Mouse (Mus musculus): Measurements from ENCODE around the gene Krtap19-9b. TPM values are rescaled to one million over a fixed set of nuclear protein-coding genes. Genes with fewer than 3 reads are reported as not detected.

The Krtap19-9b gene
- not detected in 2 replicates for polyA plus RNA-seq (2015; fragmentation: Nextera tagmentation; extraction: Ambion mirVana)

- no peak for ATAC-seq
- Histone ChIP-seq H3K9ac (no peak within 1 kb of the TSS), H3K4me2 (no peak within 1 kb of the TSS), H3K4me3 (no peak within 1 kb of the TSS), H3K27me3 (no peaks in the 10 kb centered on the region), H3K36me3 (ENCODE audit: poor library complexity, severe bottlenecking) (no peaks in the 10 kb centered on the region), H3K9me3 (replicated peaks) (no peaks in the 10 kb centered on the region), H3K27ac (no peak within 1 kb of the TSS), H3K4me1 (no peaks in the 10 kb centered on the region)
- 89% methylated on average over 3 of the region's 3 CpGs for WGBS
These were observed at the start of gene Krtap19-9b for GRCm38 (mm10) chr16:88932165-88932564. TSS of gene Krtap19-9b (minus strand) at chr16:88932265.

GRCm38 (mm10) chr16:88962773-88963172 is 30.7 kb upstream of the Krtap19-9b start, which contains the start of gene Krtap16-3:
TSS of gene Krtap16-3 (minus strand) at chr16:88962873.
- no peak within 1 kb of the TSS for H3K4me3 ChIP-seq
- no peaks in the 10 kb centered on the region for H3K9me3 ChIP-seq (replicated peaks)
- H3K36me3 ChIP-seq (ENCODE audit: poor library complexity, severe bottlenecking), result no peaks in the 10 kb centered on the region
- no peaks in the 10 kb centered on the region for H3K4me1 ChIP-seq
- H3K9ac ChIP-seq, result no peak within 1 kb of the TSS
- H3K27me3 ChIP-seq, result no peaks in the 10 kb centered on the region
- WGBS, result 66% methylated on average over 7 of the region's 7 CpGs
- H3K4me2 ChIP-seq, result no peak within 1 kb of the TSS
- no peak within 1 kb of the TSS for H3K27ac ChIP-seq
- ATAC-seq, result peak; percentile 33; the same call in 1 of the 2 replicates

- H3K9ac ChIP-seq, result no peak overlapping the region
- H3K27me3 ChIP-seq, result no peaks in the 10 kb centered on the region
- no peak overlapping the region for H3K4me2 ChIP-seq
- H3K4me3 ChIP-seq, result no peak overlapping the region
- H3K36me3 ChIP-seq (ENCODE audit: poor library complexity, severe bottlenecking), result no peaks in the 10 kb centered on the region
- no peaks in the 10 kb centered on the region for H3K9me3 ChIP-seq (replicated peaks)
- H3K4me1 ChIP-seq, result no peaks in the 10 kb centered on the region
- 0 out of 2 replicates have a peak, but pooled peaks have one; percentile 45 for ATAC-seq
- H3K27ac ChIP-seq, result no peak overlapping the region
- WGBS, result 76% methylated on average over 6 of the region's 6 CpGs
These were observed 9.0 kb upstream of the Krtap19-9b start for GRCm38 (mm10) chr16:88941106-88941505.

- Histone ChIP-seq H3K36me3 (ENCODE audit: poor library complexity, severe bottlenecking) (no peaks in the 10 kb centered on the region), H3K27me3 (no peaks in the 10 kb centered on the region), H3K9me3 (replicated peaks) (no peaks in the 10 kb centered on the region), H3K4me1 (no peaks in the 10 kb centered on the region), H3K4me3 (no peak overlapping the region), H3K4me2 (no peak overlapping the region), H3K27ac (no peak overlapping the region), H3K9ac (no peak overlapping the region)
- 74% methylated on average over 7 of the region's 7 CpGs for WGBS
- no peak for ATAC-seq
These were observed 6.2 kb upstream of the Krtap19-9b start for GRCm38 (mm10) chr16:88938252-88938651.

DNA sequence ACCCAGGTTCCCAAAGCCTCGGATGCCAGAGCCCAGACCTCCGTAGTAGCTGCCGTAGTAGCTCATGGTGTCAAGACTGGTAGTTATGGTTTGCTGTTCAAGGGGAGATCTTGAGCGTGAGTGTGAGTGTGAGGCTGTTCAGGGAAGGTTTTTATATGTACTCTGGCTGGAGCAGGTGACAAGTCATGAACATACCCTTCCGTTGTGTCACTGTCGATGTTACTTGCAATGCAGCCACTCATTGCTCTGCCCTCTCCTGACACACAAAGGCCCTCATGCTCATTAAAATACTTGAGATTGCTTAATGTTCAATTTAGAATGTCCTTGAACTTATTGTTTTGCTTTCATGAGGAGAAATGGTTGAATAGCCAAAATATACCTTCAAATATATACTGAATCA is 35.7 kb downstream of the Krtap19-9b start, which contains the start of gene Krtap19-5:
TSS of gene Krtap19-5 (minus strand) at position 101 of the 400 bp plus-strand sequence.
- Histone ChIP-seq H3K4me1 (no peaks in the 10 kb centered on the region), H3K27me3 (no peaks in the 10 kb centered on the region), H3K4me3 (no peak within 1 kb of the TSS), H3K4me2 (no peak within 1 kb of the TSS), H3K36me3 (ENCODE audit: poor library complexity, severe bottlenecking) (no peaks in the 10 kb centered on the region), H3K9ac (no peak within 1 kb of the TSS), H3K27ac (no peak within 1 kb of the TSS), H3K9me3 (replicated peaks) (no peaks in the 10 kb centered on the region)
- ATAC-seq, result no peak
- WGBS, result 91% methylated on average over 6 of the region's 6 CpGs

- WGBS, result 88% methylated on average over 6 of the region's 6 CpGs
- H3K4me3 ChIP-seq, result no peak overlapping the region
- no peak overlapping the region for H3K27ac ChIP-seq
- H3K9me3 ChIP-seq (replicated peaks), result no peaks in the 10 kb centered on the region
- no peaks in the 10 kb centered on the region for H3K4me1 ChIP-seq
- no peak overlapping the region for H3K9ac ChIP-seq
- H3K27me3 ChIP-seq, result no peaks in the 10 kb centered on the region
- peak; percentile 68; the same call in 1 of the 2 replicates for ATAC-seq
- no peak overlapping the region for H3K4me2 ChIP-seq
- no peaks in the 10 kb centered on the region for H3K36me3 ChIP-seq (ENCODE audit: poor library complexity, severe bottlenecking)
These were observed 45.2 kb downstream of the Krtap19-9b start for GRCm38 (mm10) chr16:88886870-88887269.

DNA sequence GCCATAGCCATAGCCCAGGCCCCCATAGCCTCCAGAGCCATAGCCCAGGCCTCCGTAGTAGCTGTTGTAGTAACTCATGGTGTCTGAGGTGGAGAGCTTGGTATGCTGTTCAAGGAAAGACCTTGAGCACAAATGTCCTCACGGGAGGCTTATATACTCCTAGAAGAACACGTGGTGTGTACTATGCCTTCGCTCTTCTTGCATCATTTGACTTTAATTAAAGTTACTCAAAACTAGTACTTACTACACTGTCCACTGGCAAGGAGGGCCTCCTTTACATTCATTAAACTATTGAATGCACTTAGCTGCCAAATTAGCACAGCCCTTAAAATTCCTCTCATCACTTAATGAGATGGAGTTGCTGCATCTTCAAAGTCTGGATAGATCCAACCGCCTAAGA is 47.1 kb downstream of the Krtap19-9b start, which contains the start of gene Krtap19-4:
TSS of gene Krtap19-4 (minus strand) at position 101 of the 400 bp plus-strand sequence.
- no peaks in the 10 kb centered on the region for H3K9me3 ChIP-seq (replicated peaks)
- H3K4me1 ChIP-seq, result no peaks in the 10 kb centered on the region
- ATAC-seq, result no peak
- H3K27me3 ChIP-seq, result no peaks in the 10 kb centered on the region
- no peaks in the 10 kb centered on the region for H3K36me3 ChIP-seq (ENCODE audit: poor library complexity, severe bottlenecking)
- 85% methylated on average over 5 of the region's 5 CpGs for WGBS
- H3K4me2 ChIP-seq, result no peak within 1 kb of the TSS
- no peak within 1 kb of the TSS for H3K27ac ChIP-seq
- no peak within 1 kb of the TSS for H3K9ac ChIP-seq
- H3K4me3 ChIP-seq, result no peak within 1 kb of the TSS

Other genes starting within 250 kb of the Krtap19-9b start
- gene 2310061N02Rik, start 224.3 kb downstream of the Krtap19-9b start, polyA plus RNA-seq (2015; fragmentation: Nextera tagmentation; extraction: Ambion mirVana), result not detected in 2 replicates
- not detected in 2 replicates for gene Krtap13-1, start 203.4 kb downstream of the Krtap19-9b start, polyA plus RNA-seq (2015; fragmentation: Nextera tagmentation; extraction: Ambion mirVana)
- gene Krtap13, start 180.6 kb downstream of the Krtap19-9b start, polyA plus RNA-seq (2015; fragmentation: Nextera tagmentation; extraction: Ambion mirVana), result not detected in 2 replicates
- not detected in 2 replicates for gene 2310034C09Rik, start 173.4 kb downstream of the Krtap19-9b start, polyA plus RNA-seq (2015; fragmentation: Nextera tagmentation; extraction: Ambion mirVana)
- gene 2310057N15Rik, start 158.1 kb downstream of the Krtap19-9b start, polyA plus RNA-seq (2015; fragmentation: Nextera tagmentation; extraction: Ambion mirVana), result not detected in 2 replicates
- gene Gm5965, start 154.4 kb downstream of the Krtap19-9b start, polyA plus RNA-seq (2015; fragmentation: Nextera tagmentation; extraction: Ambion mirVana), result not detected in 2 replicates
- gene Gm20741, start 120.0 kb downstream of the Krtap19-9b start, polyA plus RNA-seq (2015; fragmentation: Nextera tagmentation; extraction: Ambion mirVana), result not detected in 2 replicates
- not detected in 2 replicates for gene Krtap15, start 112.0 kb downstream of the Krtap19-9b start, polyA plus RNA-seq (2015; fragmentation: Nextera tagmentation; extraction: Ambion mirVana)
- gene Krtap14, start 106.1 kb downstream of the Krtap19-9b start, polyA plus RNA-seq (2015; fragmentation: Nextera tagmentation; extraction: Ambion mirVana), result not detected in 2 replicates
- gene Krtap19-1, start 62.9 kb downstream of the Krtap19-9b start, polyA plus RNA-seq (2015; fragmentation: Nextera tagmentation; extraction: Ambion mirVana), result not detected in 2 replicates
- gene Krtap19-2, start 58.0 kb downstream of the Krtap19-9b start, polyA plus RNA-seq (2015; fragmentation: Nextera tagmentation; extraction: Ambion mirVana), result not detected in 2 replicates
- gene Krtap19-3, start 54.2 kb downstream of the Krtap19-9b start, polyA plus RNA-seq (2015; fragmentation: Nextera tagmentation; extraction: Ambion mirVana), result not detected in 2 replicates
- gene Krtap19-4, start 47.2 kb downstream of the Krtap19-9b start, polyA plus RNA-seq (2015; fragmentation: Nextera tagmentation; extraction: Ambion mirVana), result not detected in 2 replicates
- not detected in 2 replicates for gene Krtap19-5, start 35.8 kb downstream of the Krtap19-9b start, polyA plus RNA-seq (2015; fragmentation: Nextera tagmentation; extraction: Ambion mirVana)
- gene Krtap16-3, start 30.6 kb upstream of the Krtap19-9b start, polyA plus RNA-seq (2015; fragmentation: Nextera tagmentation; extraction: Ambion mirVana), result not detected in 2 replicates
- not detected in 2 replicates for gene Krtap22-2, start 78.5 kb upstream of the Krtap19-9b start, polyA plus RNA-seq (2015; fragmentation: Nextera tagmentation; extraction: Ambion mirVana)
- gene Gm10229, start 83.0 kb upstream of the Krtap19-9b start, polyA plus RNA-seq (2015; fragmentation: Nextera tagmentation; extraction: Ambion mirVana), result not detected in 2 replicates
- not detected in 2 replicates for gene Krtap6-1, start 99.4 kb upstream of the Krtap19-9b start, polyA plus RNA-seq (2015; fragmentation: Nextera tagmentation; extraction: Ambion mirVana)
- gene Gm10228, start 109.2 kb upstream of the Krtap19-9b start, polyA plus RNA-seq (2015; fragmentation: Nextera tagmentation; extraction: Ambion mirVana), result not detected in 2 replicates
- gene Krtap6-5, start 115.6 kb upstream of the Krtap19-9b start, polyA plus RNA-seq (2015; fragmentation: Nextera tagmentation; extraction: Ambion mirVana), result not detected in 2 replicates
- not detected in 2 replicates for gene 1110025L11Rik, start 131.7 kb upstream of the Krtap19-9b start, polyA plus RNA-seq (2015; fragmentation: Nextera tagmentation; extraction: Ambion mirVana)
- gene Krtap6-3, start 151.8 kb upstream of the Krtap19-9b start, polyA plus RNA-seq (2015; fragmentation: Nextera tagmentation; extraction: Ambion mirVana), result not detected in 2 replicates
- gene Gm6358, start 208.6 kb upstream of the Krtap19-9b start, polyA plus RNA-seq (2015; fragmentation: Nextera tagmentation; extraction: Ambion mirVana), result not detected in 2 replicates
- not detected in 2 replicates for gene Gm10061, start 218.8 kb upstream of the Krtap19-9b start, polyA plus RNA-seq (2015; fragmentation: Nextera tagmentation; extraction: Ambion mirVana)
- gene Gm9789, start 225.7 kb upstream of the Krtap19-9b start, polyA plus RNA-seq (2015; fragmentation: Nextera tagmentation; extraction: Ambion mirVana), result not detected in 2 replicates
- gene Gm7735, start 237.2 kb upstream of the Krtap19-9b start, polyA plus RNA-seq (2015; fragmentation: Nextera tagmentation; extraction: Ambion mirVana), result not detected in 2 replicates
- gene 1110057P08Rik, start 242.5 kb upstream of the Krtap19-9b start, polyA plus RNA-seq (2015; fragmentation: Nextera tagmentation; extraction: Ambion mirVana), result not detected in 2 replicates